Mouse (Mus musculus) thymus, postnatal 14 days (tissue): Measurements from ENCODE around the gene Cpeb1.

Source experiments
- DNase-seq: peaks from one replicate; pipeline ENCODE4 v3.0.0; 2021

The Cpeb1 gene

DNA sequence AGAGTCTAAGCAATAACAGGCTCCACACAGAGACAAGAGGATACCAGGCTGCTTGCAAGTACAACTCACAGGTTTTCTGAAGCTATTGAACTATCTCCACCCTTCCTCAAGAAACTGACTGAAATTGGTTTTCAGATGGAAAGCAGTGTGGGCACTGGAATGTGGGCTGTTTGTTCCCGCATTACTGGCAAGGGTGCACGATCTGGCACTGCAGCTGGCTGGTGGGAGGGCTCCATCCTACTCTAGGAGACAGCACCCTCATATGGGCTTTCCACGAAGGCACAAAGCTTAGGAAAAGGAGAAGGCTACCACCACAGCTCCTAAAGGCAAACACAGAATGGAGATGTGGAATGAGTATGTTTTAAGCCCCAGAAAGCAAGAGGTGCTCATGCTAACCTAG lies 85.5 kb downstream of the Cpeb1 start:
- no peak for DNase-seq

DNA sequence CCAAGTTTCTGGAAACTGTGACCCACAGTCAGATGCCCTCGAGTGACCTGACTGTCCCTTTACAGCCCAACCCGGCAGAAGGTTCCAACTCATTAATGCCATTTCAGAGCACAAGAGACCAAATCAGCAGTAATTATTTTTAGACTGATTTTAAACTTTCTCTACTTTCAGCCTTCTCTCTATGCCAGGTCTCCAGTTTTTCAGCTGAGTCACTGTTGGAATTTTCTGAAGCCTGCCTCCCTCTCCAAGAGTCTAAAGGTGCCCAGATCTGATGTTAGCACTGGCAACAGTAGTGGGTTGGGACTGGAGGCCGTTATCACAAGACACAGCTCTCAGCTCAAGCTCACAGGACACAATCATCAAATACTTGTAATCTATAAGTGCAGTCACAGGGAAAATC lies 87.3 kb downstream of the Cpeb1 start:
- no peak for DNase-seq

DNA sequence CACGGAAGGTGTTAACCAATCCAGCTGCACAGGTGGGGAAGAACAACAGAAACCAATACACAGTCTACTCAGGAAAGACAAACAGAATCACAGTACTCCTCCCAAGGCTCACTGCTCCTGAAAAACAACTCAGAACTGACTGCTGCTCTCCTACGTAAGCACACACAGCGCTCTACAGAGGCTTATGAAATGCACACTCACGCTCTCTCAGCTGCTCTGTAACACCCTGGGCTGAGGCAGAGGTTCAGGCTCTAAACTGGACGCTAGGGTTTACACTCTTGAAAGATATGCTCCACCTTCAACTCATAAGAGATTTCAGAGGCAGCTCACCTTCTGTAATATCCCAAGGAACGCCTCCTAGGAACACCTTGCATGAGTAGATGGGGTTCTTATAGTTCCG lies 98.3 kb downstream of the Cpeb1 start:
- DNase-seq, result no peak

DNA sequence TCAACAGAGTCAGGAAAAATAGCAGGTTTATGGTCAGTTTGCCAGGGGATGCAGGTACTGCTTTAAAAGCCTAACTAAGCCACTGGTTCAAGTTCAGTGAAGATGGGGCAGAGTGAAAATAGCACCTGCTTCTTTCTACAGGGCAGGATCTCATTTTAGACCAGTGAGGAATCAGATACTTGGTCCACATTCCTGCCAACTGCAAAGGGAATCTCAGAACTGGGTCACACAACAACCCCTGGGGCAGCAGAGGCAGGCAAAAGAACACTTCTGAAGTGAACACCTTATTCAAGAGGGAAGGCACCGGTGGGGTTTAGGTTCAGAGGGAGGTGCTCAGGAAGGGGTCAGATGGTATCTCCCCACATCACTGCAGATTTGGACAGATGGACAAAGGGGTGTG lies 98.9 kb downstream of the Cpeb1 start:
- DNase-seq, result no peak

DNA sequence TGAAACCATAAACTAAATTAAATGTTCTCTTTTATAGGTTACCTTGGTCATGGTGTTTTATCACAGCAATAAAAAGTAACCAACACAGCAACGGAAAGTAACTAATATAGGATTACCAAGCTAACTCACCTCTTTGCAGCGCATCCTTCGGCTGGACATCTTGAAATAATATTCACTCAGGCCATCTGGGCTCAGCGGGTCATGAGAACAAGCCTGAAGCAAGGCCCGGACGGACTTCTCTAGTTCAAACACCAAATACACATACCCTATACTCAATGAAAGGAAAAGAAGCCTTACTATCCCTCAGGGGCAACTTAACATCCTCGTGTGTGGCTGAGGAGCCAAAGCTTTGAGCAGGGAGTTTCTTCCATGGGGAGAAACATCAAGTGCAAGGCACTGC lies 99.5 kb downstream of the Cpeb1 start:
- no peak for DNase-seq

DNA sequence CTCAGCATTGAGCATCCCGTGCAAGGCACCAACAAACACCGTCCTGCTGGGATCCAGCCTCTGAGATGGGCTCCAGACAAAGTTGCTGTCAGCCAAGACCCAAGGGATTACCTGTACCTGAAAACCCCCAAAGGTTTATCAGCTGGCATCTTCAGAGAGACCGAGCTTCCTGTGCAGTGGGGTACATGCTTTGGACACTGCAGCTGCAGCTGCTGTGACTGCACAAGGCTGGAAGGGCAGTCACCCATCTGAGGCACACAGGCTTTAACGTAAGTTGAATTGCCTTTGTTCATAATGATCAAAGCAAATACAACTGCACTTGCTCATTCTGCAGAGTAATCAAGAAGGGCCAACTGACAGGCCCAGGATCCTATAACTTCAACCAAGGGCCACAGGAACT lies 103.4 kb downstream of the Cpeb1 start:
- peak; percentile 51 for DNase-seq

DNA sequence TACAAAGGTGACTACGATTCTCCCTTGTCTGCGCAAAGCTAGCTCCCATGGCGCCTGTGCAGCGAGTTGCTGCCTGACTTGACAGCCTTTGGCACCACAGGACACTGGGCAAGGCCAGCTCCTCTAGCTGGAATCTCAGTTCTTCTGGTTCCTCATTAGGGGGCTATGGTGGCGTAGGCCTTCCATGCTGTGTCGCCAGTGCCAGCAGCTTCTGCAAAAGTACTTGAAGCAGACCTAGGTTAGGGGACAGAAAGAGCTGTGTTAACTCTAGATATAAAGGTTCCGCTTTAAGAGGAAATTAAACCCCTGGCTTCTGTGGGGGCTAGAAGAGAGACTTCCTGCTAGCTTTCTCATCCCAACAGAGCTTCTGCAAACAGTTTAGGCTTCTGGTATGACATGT lies 107.1 kb downstream of the Cpeb1 start:
- DNase-seq, result no peak

DNA sequence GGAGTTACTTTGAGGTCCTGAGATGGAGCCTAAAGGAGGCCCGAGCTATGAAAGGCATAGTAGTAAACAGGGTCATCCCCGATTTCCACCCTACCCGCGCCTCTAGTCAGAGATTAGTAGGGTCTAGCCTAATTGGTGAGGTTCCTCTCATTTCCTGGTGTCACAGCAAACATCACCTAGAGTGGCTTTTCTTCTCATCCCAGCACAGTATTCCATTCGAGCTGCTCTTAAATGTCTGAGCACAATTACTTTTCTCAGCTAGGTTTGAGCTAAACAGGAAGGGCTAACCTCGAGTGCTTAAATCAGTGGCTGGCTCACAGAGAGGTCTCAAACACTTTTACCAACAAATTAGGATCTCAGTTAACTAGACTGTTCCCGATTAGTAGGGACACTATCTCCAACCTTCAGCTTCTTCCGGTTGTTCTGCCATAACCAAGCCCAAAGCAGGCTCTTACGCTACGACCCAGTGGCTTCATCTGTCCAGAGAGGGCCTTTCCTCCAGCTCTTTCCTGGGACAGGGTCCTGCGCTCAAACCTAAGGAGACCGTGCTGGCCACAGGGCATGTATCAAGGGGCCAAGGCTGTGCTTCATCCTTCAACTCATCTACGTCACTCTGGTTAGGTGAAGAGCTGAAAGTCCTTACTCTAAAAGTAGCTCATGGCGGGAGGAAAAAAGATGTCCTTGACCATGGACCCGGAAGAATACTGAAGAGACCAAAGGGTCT lies 109.7 kb downstream of the Cpeb1 start:
- no peak for DNase-seq

DNA sequence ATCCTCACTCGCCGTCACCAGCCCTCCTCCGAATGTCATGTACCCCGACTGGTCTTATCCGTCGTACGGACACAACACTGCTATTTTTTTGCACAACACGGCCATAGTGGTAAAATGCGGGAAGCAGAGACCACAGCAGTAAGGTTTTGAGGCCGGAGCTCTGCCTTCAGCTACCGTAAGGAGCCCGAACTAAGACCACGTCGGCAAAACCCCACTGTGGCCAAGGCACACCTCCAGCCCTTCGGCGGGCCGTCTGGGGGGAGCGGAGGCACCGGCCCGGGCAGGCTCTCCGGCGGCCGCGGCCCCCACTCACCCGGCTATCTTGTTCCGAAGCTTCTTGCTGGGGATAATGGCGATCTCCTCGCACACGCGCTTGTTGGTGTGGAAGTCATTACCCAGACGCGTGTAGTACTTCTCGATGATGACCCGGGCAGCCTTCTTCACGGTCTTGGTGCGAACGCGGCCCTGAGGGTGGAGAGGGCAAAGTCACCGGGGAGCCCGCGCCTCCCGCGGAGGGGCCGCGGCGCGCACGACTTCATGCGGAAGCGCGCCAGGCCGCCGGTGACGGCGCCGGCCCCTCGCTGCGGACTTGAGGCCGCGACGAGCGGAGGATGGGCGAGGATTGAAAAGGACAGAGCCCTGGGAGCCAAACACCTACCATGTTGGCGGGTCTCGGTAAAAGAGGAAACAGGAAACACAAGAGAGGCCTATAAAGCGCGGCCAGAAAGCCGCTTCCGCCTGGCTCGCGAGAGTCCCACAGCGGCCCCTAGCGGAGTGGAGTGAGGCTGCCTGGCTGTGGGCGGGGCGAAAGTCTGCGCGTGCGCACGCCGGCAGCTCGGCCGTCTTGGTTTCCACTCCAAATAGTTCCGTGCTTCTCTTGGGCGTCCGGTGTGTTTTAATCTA lies 110.5 kb downstream of the Cpeb1 start, which contains the start of gene Rps17:
Gene Rps17, minus strand, starts transcription at position 711 of the 903 bp plus-strand sequence.
- DNase-seq, result peak; percentile 97

DNA sequence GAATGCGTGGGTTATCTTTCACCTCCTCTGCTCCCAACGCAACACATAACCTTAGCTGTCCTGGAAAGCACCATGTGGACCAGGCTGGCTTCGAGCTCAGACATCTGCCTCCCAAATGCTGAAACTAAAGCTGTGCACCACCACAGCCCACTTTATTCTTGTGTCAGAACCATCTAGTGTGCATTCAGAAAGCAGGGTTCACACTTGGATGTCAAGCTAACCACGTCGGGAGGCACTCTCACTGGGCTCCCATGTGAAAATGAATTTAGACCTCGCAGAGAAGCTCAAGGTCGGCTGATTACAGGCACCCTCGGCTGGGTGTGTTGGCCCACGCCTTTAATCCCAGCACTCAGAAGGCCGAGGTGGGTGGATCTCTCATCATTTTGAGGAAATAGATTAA lies 111.4 kb downstream of the Cpeb1 start:
- DNase-seq, result no peak

DNA sequence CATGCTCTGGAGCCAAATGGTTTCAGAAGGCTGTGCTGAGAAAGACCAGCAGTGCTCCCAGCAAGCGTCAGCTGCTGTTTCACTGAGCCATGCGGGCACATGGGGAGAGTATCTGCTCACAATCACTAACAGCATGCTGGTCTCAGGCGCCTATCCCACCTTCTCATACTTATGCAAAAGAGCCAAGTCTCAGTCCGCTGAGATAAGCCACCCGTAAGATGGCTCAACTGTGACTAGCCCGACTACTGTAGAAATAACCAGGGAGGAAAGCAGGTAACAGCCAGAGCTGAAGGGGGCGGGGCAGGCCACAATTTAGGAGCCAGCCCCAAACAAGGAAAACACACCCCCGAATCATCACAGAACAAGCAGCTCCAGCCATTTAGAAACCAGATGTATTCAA lies 111.9 kb downstream of the Cpeb1 start:
- no peak for DNase-seq

DNA sequence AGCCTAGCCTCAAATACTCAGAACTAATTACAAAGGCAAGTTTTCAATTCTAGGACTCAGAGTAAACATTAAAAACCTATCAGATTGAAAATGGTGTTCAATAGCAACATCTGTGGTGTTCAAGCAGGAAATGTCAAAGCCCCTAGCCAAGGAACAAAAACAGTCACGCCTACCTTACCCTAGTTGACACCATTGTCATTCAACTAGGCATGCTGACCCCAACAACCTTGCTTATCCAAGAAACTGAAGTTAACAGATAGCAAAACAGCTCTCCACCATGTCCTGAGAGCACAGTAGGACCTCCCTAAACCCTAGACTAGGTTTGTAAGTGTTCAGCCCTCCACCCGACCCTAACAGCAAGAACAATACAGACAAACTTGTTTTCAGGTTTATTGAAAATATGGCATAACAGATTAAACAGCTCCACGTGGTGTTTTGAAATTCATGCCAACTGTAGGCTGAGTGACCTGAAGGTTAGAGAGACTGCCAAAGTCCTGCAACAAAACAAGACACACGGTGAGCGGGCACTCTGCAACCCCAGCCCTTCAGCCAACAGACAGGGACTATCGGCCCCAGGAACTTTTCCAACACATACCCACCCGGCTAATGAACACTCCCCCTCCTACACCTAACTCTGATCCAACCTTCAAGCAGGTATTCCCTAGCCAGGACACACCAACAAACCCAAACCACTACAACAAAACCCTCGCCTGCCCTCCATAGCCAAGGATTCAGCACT lies 112.7 kb downstream of the Cpeb1 start:
- DNase-seq, result no peak

DNA sequence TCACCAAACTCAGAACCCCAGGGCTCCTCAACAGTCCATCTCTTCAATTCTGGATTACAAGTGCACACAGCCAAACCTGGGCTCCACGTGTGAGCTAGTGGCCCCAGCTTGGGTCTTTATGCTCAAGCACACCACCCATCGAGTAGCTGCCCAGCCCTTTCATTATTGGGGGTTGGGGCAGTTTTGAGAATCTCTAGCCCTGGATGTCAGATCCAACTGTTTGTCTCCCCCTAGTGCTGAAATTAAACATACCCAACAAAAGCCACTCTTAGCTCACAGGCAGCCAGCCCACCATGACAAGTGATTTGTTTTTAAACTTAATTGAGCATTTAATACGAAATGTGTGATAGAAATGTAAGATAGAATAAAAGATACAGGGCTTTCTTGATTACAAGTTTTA lies 113.7 kb downstream of the Cpeb1 start:
- DNase-seq, result no peak

DNA sequence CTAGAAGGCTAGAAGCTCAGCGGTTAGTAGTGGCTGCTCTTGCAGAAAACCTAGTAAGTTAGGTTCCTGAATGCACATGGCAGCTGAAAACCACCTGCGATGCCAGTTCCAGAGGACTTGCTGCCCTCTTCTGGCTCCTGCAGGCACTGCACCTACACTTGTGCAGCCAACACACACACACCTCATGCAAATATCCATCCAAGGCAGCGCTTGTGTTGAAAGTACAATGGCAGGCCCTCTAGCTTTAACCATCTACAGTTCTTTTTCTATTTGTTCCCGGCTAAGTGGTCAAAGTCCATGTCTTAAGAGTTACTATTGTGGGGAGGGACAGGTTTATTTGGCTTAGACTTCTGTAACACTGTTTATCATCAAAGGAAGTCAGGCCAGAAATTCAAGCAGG lies 115.5 kb downstream of the Cpeb1 start:
- DNase-seq, result peak; percentile 69

DNA sequence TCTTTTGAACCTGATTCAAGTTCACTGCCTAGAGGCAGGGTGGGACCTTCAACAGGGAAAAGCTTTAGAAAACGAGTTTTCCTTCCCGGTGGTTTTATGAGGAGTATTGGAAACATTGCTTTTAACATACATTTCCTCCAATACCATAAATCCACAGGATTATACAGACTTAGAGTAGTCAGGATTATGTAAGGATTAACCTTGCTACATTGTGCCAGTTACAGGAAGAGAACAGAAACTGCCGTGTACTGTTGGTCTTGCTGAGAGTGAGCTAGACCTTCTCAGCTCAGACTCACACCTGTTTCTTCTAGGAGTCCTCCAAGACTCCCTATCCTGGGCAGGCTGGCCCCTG lies 116.8 kb downstream of the Cpeb1 start:
- DNase-seq, result no peak

DNA sequence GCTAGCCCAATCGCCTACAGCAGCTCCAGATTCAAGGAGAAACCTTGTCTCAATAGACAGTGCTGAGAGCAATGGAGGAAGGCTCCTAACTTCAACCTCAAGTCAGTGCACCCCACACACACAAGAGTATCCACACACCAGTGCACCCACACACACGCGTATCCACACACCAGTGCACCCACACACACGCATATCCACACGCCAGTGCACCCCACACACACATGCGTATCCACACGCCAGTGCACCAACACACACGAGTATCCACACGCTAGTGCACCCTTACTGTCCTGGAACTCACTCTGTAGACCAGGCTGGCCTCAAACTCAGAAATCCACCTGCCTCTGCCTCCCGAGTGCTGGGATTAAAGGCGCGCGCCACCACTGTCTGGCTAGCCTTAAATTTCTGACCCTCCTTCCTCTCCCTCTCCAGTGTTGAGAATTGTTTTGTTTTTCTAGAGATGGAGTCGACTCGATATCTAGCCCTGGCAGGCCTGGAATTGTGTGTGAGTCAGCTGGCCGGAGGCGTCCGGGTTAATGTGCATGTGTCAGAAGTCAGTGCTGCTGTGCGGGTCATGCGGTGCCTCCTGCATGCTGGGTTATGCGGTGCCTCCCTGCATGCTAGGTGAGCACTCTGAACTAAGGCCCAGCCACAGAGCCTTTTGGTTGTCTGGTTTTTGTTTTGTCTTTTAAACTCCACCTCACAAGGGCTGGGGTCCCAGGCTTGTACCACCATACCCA lies 117.3 kb downstream of the Cpeb1 start:
- no peak for DNase-seq

DNA sequence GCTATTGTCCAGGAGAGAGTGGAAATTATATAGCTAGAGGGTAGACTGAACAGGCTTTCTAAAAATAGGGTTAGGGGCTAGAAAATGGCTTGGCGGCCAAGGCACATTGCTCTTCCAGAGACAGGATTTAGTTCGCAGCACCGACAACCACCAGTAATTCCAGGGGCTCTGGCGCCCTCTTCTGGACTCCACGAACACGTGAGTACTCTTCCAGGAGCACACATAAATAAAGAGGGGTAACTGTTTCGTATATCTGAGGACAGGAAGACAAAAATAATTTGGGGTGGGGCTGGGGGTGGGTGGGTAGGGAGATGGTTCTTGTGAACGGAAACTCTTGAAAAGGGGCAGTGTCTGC lies 118.9 kb downstream of the Cpeb1 start:
- peak; percentile 62 for DNase-seq

DNA sequence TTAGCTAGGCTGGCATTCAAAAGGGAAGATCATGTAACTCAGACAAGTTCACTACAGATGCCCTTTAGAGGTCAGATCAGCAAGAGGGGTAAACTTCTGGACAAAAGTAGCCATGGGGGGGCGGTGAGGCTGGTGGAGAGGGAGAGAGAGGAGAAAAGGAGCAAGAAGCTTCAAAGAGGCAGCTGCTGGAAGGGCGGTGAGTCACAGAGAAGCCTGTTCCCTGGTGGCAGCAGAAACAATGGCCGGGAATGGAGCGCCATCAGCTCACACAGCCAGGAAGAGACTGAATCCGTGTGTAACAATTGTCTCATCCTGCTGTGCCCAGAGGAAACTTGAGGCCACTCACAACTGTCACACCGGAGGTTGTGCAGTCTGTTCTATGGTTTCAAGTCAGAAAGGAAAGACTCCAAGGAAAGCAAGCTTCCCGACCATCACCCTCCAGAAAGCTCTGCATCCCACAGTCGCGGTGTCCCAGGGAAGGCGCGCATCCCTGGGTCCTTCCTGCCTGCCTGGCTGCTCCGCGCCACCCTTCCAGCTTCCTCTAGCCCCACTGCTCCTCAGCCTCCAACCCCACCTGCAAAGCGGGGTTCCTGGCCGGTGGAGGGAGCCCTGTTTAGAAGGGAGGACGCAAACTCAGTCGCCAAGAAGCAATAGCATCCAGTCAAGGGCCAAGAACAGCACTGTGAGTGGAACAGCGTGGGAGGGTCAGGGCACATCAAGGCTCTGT lies 119.4 kb downstream of the Cpeb1 start:
- DNase-seq, result no peak

DNA sequence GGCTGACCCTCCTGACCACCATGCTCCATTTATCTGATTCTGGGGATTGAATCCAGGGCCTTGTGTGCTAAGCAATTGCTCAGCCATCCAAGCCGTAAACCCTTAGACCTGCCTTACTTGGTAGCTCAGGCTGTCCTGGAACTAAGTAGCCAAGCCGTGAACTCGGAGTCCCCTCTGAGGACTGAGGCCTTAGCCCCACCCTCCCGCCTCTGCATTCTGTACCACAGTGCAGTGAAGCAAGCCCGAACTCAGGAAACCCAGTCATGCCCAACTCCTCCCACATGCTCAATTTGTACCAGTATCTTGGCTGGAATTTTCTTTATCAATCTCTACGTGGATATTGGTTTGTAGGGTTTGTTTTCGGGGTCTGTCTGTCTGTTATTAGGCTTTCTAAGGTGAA lies 123.4 kb downstream of the Cpeb1 start:
- no peak for DNase-seq

DNA sequence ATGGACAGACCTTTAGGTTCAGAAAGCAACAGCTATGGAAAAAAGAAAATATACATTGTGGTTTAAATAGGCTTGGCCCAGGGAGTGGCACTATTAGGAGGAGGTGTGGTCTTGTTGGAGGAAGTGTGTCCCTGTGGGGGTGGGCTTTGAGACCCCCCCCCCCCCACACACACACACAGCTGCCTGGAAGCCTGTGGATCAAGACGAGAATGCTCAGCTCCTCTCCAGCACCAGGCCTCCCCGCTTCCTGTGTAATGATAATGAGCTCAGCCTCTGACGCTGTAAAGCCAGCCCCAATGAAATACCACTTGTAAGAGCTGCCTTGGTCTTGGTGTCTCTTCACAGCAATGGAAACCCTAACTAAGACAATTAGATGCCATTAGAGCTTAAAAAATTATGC lies 124.5 kb downstream of the Cpeb1 start:
- DNase-seq, result no peak

DNA sequence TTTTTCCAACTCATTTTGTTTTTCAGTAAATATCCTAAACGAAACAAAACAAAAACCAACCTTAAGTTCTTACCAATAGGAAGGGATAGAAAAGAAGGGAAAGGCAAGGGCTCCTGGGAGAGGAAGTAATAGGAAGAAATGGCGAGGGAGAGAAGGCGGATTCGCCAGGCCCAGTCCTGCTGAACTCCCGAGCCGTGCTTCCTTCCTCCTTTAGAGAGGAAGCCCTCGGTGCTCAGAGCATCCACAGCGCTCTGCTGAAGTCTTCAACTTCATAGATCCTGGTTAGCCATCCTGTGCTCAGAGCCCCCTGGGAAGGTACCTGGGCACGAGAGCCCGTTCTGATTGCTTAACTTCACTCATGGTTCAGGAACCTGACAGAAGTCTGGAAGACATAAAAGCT lies 127.6 kb downstream of the Cpeb1 start:
- DNase-seq, result no peak

DNA sequence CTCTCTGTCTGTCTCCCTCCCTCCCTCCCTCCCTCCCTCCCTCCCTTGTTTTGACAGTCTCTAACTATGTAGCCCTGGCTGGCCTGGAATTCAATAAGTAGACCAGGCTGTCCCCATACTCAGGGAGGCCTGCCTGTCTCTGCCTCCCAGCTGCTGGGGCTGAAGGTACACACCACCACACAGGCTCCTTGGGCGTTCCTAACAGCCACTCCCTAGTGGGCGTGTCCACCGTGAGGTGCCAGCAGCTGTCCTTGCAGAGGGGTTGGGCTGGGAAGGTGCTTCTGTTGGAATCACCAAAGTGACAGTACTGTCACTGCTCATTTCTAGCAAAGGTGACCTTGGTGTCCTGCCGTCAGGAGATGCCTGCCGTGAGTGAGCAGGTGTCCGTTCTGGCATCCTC lies 128.4 kb downstream of the Cpeb1 start:
- DNase-seq, result no peak
